Mouse (Mus musculus) lung, postnatal 0 days (tissue): ENCODE measurements around the gene Auh.

Source experiments
- CTCF ChIP-seq: IDR thresholded peaks from 2 replicates; pipeline ENCODE4 v1.5.1; 2016; ENCODE audit warnings: antibody characterized with exemption, mild to moderate bottlenecking
- EP300 ChIP-seq: IDR thresholded peaks from 2 replicates; pipeline ENCODE4 v1.6.1; 2016; ENCODE audit warnings: antibody characterized with exemption, mild to moderate bottlenecking, control low read depth

DNA sequence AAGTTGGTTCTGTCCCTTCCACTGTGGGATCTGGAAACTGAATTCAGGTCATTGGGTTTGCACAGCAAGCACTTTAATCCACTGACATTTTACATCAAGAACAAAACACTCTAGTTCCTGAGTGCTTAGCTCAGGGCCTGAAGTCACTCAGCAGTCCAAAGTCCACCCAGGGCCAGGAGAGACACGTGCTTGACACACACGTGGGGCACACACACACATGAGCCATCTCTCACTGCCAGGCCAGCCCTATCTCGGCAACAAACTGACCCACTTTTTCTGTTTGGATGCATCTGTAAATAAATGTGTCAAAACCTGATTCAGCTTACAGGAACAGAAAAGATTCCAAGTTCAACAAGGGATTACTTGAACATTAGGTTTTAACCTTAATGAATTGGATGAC is 45.2 kb upstream of the Auh start:
- TF ChIP-seq CTCF (no peak), EP300 (no peak)
